Mouse (Mus musculus): Measurements from ENCODE around the gene Gprc6a. TPM values are rescaled to one million over a fixed set of nuclear protein-coding genes. Genes with fewer than 3 reads are reported as not detected.

Gprc6a gene
- not detected in 2 replicates for polyA plus RNA-seq (2015; fragmentation: Nextera tagmentation; extraction: Ambion mirVana)

DNA sequence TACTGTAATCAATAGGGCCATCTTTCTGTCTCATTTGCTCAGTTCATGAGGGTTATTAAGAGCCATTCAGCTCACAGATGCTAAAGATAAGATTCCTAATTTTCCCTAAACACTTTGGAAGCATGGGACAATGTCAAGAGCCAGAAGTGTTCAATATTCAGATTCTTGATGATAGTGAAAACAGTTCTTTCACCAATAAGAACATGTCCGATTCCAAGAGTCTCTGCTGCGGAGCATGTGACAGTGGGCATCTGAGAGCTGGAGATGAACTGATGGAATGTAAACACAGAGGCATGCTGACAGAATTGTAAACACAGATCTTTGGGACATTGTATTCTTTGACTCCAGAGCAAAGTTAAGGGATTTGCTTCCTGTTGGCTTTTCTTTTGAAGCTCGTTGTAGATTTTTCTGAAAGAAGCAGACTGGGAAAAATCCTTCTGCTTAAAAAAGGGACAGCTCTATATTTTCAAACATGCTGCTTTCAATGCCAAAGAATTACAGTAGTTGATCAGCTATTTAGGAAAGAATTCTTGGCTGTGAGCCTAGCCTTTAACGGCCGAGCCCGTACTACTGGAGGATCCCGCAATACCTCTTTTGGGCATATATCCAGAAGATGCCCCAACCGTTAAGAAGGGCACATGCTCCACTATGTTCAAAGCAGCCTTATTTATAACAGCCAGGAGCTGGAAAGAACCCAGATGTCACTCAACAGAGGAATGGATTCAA, at the start of gene Gprc6a:
TSS of gene Gprc6a (minus strand) at position 51 of the 726 bp plus-strand sequence.
- Histone ChIP-seq H3K9me3 (no peaks in the 10 kb centered on the region), H3K4me1 (replicated peaks) (no peaks in the 10 kb centered on the region), H3K27me3 (no peaks in the 10 kb centered on the region), H3K27ac (replicated peaks) (no peak within 1 kb of the TSS), H3K9ac (no peak within 1 kb of the TSS), H3K4me3 (no peak within 1 kb of the TSS), H3K4me2 (no peak within 1 kb of the TSS), H3K36me3 (no peaks in the 10 kb centered on the region)
- WGBS = 70% methylated on average over 8 of the region's 8 CpGs
- ATAC-seq (ENCODE audit: low read depth) = no peak

DNA sequence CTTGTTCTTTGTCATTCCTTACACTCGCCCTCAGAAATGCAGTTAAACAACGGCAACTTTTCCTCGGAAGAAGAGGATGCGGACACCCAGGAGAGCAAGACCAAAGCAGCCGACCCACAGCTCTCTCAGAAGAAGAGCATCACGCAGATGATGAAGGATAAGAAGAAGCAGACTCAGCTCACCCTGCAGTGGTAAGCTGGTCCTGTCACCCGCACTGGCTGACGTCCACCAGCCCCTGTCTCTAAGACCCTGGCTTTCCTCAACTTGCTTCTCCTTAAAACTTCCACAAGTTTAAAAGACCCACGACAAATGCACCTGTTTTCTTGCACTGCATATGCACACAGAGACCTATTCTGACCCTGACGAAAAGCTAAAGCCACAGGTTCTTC, 47.0 kb upstream of the Gprc6a start:
- no peaks in the 10 kb centered on the region for H3K36me3 ChIP-seq
- peak; percentile 36; the same call in 1 of the 2 replicates for ATAC-seq (ENCODE audit: low read depth)
- peak overlapping the region; percentile 96 for H3K4me2 ChIP-seq
- WGBS = 3% methylated on average over 10 of the region's 10 CpGs
- peaks cover 15% of the 10 kb centered on the region for H3K4me1 ChIP-seq (replicated peaks)
- no peak overlapping the region for H3K27ac ChIP-seq (replicated peaks)
- H3K27me3 ChIP-seq = peaks cover 35% of the 10 kb centered on the region
- H3K9me3 ChIP-seq = no peaks in the 10 kb centered on the region
- H3K9ac ChIP-seq = peak overlapping the region; percentile 64; the same call in 1 of the 2 replicates
- peak overlapping the region; percentile 47 for H3K4me3 ChIP-seq

DNA sequence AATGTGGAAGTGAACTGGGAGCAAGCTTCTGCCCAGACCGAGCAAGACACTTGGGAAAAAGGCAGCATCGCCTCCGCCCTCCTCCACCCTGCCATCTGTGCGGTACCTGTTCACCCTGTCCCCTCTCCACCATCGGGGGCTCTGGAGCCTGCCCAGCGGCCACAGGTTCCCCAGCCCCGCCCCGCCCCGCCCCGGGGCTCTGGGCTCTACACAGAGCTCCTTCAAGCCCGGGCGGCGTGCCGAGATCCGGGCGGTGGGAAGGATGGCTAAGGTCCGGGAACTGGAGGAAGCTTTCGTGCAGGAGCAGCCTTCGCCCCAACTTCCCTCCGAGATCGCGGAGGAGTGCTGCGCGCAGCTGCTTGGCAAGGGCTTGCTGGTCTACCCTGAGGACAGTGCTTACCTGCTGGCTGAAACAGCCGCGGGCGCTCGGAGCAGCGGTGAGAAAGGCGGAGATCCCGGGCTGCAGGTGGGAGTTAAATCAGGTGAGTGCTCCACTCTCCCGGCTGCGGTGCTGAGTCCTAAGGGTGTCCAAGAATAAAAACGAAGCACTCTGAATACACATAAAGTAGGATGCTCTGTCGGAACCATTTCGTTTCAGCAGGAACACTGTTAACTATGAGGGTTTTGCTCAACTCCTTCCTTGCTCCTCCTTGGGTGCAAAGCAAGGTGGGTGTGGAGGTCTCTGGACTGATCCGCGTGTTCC, 46.4 kb upstream of the Gprc6a start, which contains the start of gene Rfx6:
TSS of gene Rfx6 (plus strand) at position 209 of the 703 bp plus-strand sequence.
- peak; percentile 83 for ATAC-seq (ENCODE audit: low read depth)
- peaks cover 35% of the 10 kb centered on the region for H3K27me3 ChIP-seq
- H3K4me3 ChIP-seq = peak within 1 kb of the TSS; percentile 47
- WGBS = under 1% methylated on average over 38 of the region's 38 CpGs
- no peak within 1 kb of the TSS for H3K27ac ChIP-seq (replicated peaks)
- H3K4me1 ChIP-seq (replicated peaks) = peaks cover 15% of the 10 kb centered on the region
- peak within 1 kb of the TSS; percentile 96 for H3K4me2 ChIP-seq
- H3K9me3 ChIP-seq = no peaks in the 10 kb centered on the region
- peak within 1 kb of the TSS; percentile 64 for H3K9ac ChIP-seq
- H3K36me3 ChIP-seq = no peaks in the 10 kb centered on the region

DNA sequence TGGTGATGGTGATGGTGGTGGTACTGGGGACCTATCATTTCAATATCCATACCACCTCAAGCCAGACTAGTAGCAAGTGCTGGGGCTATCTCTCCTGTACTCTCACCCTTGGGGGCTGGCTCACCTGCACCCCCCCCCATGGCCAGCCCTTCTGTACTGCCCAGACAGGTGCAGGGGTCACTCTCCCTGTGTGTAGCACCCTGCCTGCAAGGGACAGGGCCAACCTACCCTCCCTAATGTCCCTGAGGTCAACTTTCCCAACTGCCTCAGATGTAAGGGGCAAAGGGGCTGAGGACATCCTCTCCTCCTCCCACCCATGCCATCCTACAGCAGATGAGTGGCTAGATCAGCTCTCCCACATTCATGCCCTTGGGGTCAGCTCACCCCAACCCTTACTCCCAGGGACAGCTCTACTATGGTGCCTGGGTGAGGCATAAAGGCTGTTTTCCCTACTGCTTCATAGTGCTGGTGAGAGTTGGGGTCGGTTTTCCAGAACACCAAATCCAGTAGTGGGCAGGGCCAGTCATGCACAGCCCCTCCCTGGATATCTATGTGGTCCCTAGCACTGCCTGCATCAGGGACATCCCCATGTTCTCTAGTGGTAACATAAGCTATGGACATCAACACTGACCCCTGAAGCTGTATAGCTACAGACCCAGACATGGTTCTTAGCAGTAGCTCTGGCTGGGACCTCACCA, 41.0 kb upstream of the Gprc6a start:
- no peak overlapping the region for H3K27ac ChIP-seq (replicated peaks)
- peaks cover 2% of the 10 kb centered on the region; the same call in 1 of the 2 replicates for H3K4me1 ChIP-seq (replicated peaks)
- H3K27me3 ChIP-seq = peaks cover 21% of the 10 kb centered on the region
- H3K9me3 ChIP-seq = no peaks in the 10 kb centered on the region
- H3K36me3 ChIP-seq = no peaks in the 10 kb centered on the region
- ATAC-seq (ENCODE audit: low read depth) = no peak
- no peak overlapping the region for H3K4me3 ChIP-seq
- WGBS = 55% methylated on average over 1 of the region's 1 CpGs
- H3K4me2 ChIP-seq = no peak overlapping the region
- H3K9ac ChIP-seq = no peak overlapping the region

DNA sequence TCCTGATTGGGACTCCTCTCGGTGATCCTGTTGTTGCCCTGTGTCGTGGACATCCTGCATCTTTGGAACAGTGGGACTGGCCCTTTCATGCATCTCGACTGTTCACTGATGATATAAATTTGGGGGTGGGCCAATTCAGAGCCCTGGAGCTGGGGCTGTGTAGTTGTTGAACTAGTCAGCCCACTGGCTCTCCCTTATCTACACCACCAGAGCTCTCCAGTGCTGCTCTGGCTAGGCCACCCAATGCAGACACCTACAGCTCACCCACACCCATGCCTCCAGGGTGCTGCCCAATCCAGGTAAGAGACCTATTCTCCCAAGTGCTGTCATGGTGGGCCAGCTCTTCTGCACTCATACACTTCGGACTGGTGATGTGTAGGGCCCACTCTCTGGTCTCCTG, 40.3 kb upstream of the Gprc6a start:
- ATAC-seq (ENCODE audit: low read depth) = no peak
- Histone ChIP-seq H3K9me3 (no peaks in the 10 kb centered on the region), H3K4me2 (no peak overlapping the region), H3K27me3 (peaks cover 14% of the 10 kb centered on the region), H3K36me3 (no peaks in the 10 kb centered on the region), H3K4me3 (no peak overlapping the region), H3K9ac (no peak overlapping the region), H3K4me1 (replicated peaks) (no peaks in the 10 kb centered on the region), H3K27ac (replicated peaks) (no peak overlapping the region)
- WGBS = 80% methylated on average over 4 of the region's 4 CpGs

DNA sequence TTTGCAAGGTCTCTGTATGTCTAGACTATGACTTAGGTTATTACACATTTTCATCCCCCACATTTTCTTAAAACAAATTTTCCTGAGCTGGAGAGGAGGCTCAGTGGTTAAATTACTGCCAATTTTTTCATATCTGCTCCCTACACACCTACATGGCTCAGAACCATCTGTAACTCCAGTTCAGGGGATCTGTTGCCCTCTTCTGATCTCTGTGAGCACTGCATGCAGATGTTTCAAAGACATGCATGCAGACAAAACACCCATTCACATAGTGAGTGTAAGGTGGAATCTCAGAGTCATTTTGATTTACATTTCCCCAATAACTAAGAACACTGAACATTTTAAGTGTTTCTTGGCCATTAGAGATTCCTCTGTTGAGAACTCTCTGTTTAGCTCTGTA, 38.1 kb upstream of the Gprc6a start:
- H3K9me3 ChIP-seq = no peaks in the 10 kb centered on the region
- H3K4me1 ChIP-seq (replicated peaks) = no peaks in the 10 kb centered on the region
- H3K4me3 ChIP-seq = no peak overlapping the region
- H3K9ac ChIP-seq = no peak overlapping the region
- no peaks in the 10 kb centered on the region for H3K36me3 ChIP-seq
- no peaks in the 10 kb centered on the region for H3K27me3 ChIP-seq
- ATAC-seq (ENCODE audit: low read depth) = no peak
- no peak overlapping the region for H3K27ac ChIP-seq (replicated peaks)
- no peak overlapping the region for H3K4me2 ChIP-seq

DNA sequence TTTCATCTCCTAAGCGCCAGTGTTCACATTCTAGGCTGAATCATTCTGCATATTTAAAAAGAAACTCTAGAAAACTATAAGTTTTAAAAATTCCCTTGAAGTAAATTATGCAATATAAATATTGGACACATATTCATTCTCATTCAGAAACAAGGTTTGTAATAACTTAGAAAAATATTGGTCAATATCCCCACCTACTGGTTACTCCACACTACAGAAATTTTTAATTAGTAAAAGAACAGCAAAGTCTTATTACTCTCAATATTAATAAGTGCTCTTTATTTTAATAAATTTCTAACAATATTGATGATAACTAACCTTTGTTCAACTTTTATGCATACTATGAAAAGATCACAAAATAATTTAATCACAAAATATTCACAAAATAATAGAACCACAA, 26.1 kb upstream of the Gprc6a start:
- Histone ChIP-seq H3K27me3 (no peaks in the 10 kb centered on the region), H3K9ac (no peak overlapping the region), H3K4me1 (replicated peaks) (no peaks in the 10 kb centered on the region), H3K4me3 (no peak overlapping the region), H3K9me3 (no peaks in the 10 kb centered on the region), H3K27ac (replicated peaks) (no peak overlapping the region), H3K4me2 (no peak overlapping the region), H3K36me3 (no peaks in the 10 kb centered on the region)
- no peak for ATAC-seq (ENCODE audit: low read depth)
- WGBS = 78% methylated on average over 1 of the region's 1 CpGs

DNA sequence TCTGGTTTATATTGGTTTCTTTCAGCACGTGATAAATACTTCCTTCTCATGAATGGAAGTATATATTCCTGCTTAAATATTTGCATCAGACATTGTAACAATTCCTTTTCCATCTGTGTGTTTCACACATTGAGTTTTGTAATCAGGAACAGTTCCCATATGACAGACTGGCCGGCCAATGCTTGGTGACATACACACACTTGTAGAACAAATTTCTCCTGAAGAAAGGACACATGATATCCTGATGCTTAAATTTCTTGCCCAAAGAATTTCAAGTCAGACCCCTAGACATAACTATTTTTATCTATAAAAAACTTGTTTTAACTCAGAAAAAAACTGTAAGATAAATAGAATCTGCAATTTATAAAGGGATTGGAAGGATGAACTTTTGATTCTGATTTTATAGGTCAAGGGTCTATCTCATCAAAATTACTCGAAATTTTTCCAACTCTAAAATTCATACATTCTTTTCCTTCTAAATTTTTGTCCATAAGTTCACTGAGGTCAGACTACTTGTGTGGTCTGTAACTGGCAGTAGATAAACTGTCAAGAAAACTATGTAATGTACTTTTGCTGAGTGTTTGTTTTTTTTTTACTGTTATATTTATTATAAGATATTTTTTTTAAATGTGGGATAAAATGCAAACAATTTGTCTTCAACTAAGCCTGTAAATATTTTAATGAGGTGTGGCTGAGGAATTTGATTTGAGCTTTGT, 18.4 kb upstream of the Gprc6a start:
- no peak overlapping the region for H3K9ac ChIP-seq
- no peak overlapping the region for H3K27ac ChIP-seq (replicated peaks)
- no peaks in the 10 kb centered on the region for H3K4me1 ChIP-seq (replicated peaks)
- H3K4me2 ChIP-seq = no peak overlapping the region
- H3K27me3 ChIP-seq = no peaks in the 10 kb centered on the region
- ATAC-seq (ENCODE audit: low read depth) = no peak
- no peaks in the 10 kb centered on the region for H3K9me3 ChIP-seq
- WGBS = 72% methylated on average over 3 of the region's 3 CpGs
- H3K36me3 ChIP-seq = no peaks in the 10 kb centered on the region
- no peak overlapping the region for H3K4me3 ChIP-seq

DNA sequence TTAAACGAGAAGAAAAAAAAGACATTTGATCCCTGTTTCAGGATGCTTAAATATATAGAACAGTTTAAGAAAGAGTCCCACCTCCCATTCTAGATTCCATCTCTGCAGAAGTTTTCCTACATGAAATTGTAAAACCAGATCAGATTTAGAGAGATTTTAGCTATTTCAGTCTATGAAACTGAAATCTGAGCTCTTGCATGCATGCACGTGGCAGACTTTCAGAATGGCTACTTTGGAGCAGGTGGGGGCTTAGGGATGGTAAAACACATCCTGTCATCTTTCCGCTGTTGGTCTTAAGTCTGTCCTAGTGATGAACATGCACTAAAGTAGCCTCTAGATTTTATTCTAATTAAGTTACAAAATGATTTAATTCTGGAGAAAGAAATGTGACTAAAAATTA, 10.1 kb downstream of the Gprc6a start:
- no peak overlapping the region for H3K27ac ChIP-seq (replicated peaks)
- H3K9ac ChIP-seq = no peak overlapping the region
- H3K4me3 ChIP-seq = no peak overlapping the region
- WGBS = 84% methylated on average over 3 of the region's 3 CpGs
- no peaks in the 10 kb centered on the region for H3K36me3 ChIP-seq
- no peak for ATAC-seq (ENCODE audit: low read depth)
- no peaks in the 10 kb centered on the region for H3K4me1 ChIP-seq (replicated peaks)
- H3K27me3 ChIP-seq = no peaks in the 10 kb centered on the region
- H3K9me3 ChIP-seq = no peaks in the 10 kb centered on the region
- H3K4me2 ChIP-seq = no peak overlapping the region

DNA sequence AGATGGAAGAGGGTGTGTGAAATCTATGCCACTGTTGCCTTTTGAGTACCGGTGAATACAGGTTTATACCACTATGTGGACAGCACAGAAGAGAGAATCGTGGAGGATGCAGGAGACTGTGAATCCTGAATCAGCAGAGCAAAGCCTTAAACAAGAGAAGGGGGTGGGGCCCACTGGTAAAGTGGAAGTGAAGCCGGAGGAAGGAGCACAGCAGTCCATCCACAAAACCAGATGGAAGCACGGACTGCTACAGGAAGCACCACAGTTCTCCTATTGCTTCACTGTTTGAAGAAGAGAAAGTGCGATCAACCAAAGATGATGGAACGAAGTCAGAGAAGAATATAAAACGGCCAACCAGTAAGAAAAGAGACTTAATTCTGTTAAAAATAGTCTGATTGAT, 11.1 kb downstream of the Gprc6a start:
- Histone ChIP-seq H3K4me3 (no peak overlapping the region), H3K4me2 (no peak overlapping the region), H3K9ac (no peak overlapping the region), H3K4me1 (replicated peaks) (no peaks in the 10 kb centered on the region), H3K36me3 (no peaks in the 10 kb centered on the region), H3K9me3 (no peaks in the 10 kb centered on the region), H3K27me3 (no peaks in the 10 kb centered on the region), H3K27ac (replicated peaks) (no peak overlapping the region)
- 80% methylated on average over 7 of the region's 7 CpGs for WGBS
- ATAC-seq (ENCODE audit: low read depth) = no peak

DNA sequence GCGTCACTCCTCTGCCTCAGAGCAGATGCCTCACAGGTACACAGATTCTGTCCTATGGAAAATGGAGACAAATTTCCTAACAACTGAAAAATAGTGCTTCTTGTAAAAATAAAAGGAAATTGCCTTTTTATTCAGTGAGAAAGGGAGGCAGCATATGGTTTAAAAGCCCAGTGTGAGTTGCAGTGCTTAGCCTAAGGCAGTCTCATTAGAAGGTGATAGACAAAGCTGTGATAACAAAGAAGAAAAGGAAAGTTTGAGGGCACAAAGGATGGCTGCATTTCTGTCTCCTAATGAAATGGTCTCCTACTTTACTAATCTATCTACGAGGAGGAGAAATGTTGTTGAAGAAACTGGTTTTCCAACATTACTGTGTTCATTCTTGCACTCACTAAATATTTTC, 12.7 kb downstream of the Gprc6a start:
- H3K4me1 ChIP-seq (replicated peaks) = no peaks in the 10 kb centered on the region
- no peak overlapping the region for H3K9ac ChIP-seq
- no peak overlapping the region for H3K27ac ChIP-seq (replicated peaks)
- no peaks in the 10 kb centered on the region for H3K9me3 ChIP-seq
- H3K36me3 ChIP-seq = no peaks in the 10 kb centered on the region
- no peak overlapping the region for H3K4me3 ChIP-seq
- no peaks in the 10 kb centered on the region for H3K27me3 ChIP-seq
- H3K4me2 ChIP-seq = no peak overlapping the region
- ATAC-seq (ENCODE audit: low read depth) = no peak
- 82% methylated on average over 2 of the region's 2 CpGs for WGBS

All from neural tube, embryonic 13.5 days (tissue).